Comparison of ENCODE assay signal across 19 mouse cellular contexts in genomic region chr19:58095776-58096175, GRCm38 (mm10).
DNase-seq lines count a peak whose midpoint lies in the region; ATAC-seq and TF ChIP-seq lines count a peak whose summit lies in the region.
"Had no signal": no experiment of that assay in that cellular context is flagged by ENCODE, and none has a peak within 500 bp of the region (broad histone marks: within the 10 kb centered on the region; RNA-seq: fewer than 3 reads in every experiment).

No protein-coding gene starts in this region.

- no peaks in the 10 kb centered on the region for H3K36me3 ChIP-seq in forebrain, embryonic 10.5 days (replicated peaks)
- no peaks in the 10 kb centered on the region for H3K36me3 ChIP-seq in forebrain, embryonic 14.5 days (ENCODE audit: control insufficient read depth, insufficient read depth, low read length)
- no peaks in the 10 kb centered on the region for H3K36me3 ChIP-seq in thymus, adult 2 months (ENCODE audit: control insufficient read depth, insufficient read depth, low read length)
- H3K36me3 ChIP-seq in embryonic facial prominence, embryonic 12.5 days = no peaks in the 10 kb centered on the region
- peaks cover 4% of the 10 kb centered on the region; the same call in 1 of the 2 replicates for H3K36me3 ChIP-seq in limb, embryonic 13.5 days
- H3K36me3 ChIP-seq: heart, embryonic 12.5 days; limb, embryonic 15.5 days; liver, embryonic 15.5 days; midbrain, embryonic 10.5 days had no signal

- peak overlapping the region; percentile 12; the same call in 1 of the 2 replicates for H3K27ac ChIP-seq in forebrain, embryonic 10.5 days
- H3K27ac ChIP-seq in forebrain, embryonic 14.5 days (ENCODE audit: low read depth, low read length) = no peak overlapping the region
- H3K27ac ChIP-seq in thymus, adult 2 months (ENCODE audit: control insufficient read depth, insufficient read depth, low read length) = peak overlapping the region; percentile 72
- no peak overlapping the region for H3K27ac ChIP-seq in embryonic facial prominence, embryonic 12.5 days
- H3K27ac ChIP-seq in limb, embryonic 13.5 days = no peak overlapping the region
- H3K27ac ChIP-seq: left cerebral cortex, adult 2 months; limb, embryonic 15.5 days; liver, embryonic 15.5 days; macrophage; midbrain, embryonic 10.5 days had no signal

- no peaks in the 10 kb centered on the region for H3K9me3 ChIP-seq in forebrain, embryonic 10.5 days
- H3K9me3 ChIP-seq in forebrain, embryonic 14.5 days (replicated peaks; ENCODE audit: control insufficient read depth, low read length) = 0 out of 2 replicates have a peak, but pooled peaks cover 2% of the 10 kb centered on the region
- H3K9me3 ChIP-seq in embryonic facial prominence, embryonic 12.5 days = no peaks in the 10 kb centered on the region
- H3K9me3 ChIP-seq in limb, embryonic 13.5 days = no peaks in the 10 kb centered on the region
- H3K9me3 ChIP-seq: limb, embryonic 15.5 days; liver, embryonic 15.5 days; midbrain, embryonic 10.5 days had no signal

- TF ChIP-seq POLR2A in thymus, adult 2 months (IDR thresholded peaks at IDR 0.05; ENCODE audit: control insufficient read depth, extremely low read depth, insufficient read depth, low read length, poor library complexity) = no peak

- H3K9ac ChIP-seq in forebrain, embryonic 14.5 days (ENCODE audit: low read length) = no peak overlapping the region
- no peak overlapping the region for H3K9ac ChIP-seq in embryonic facial prominence, embryonic 12.5 days
- H3K9ac ChIP-seq in limb, embryonic 13.5 days = no peak overlapping the region
- H3K9ac ChIP-seq: heart, embryonic 12.5 days; limb, embryonic 15.5 days; liver, embryonic 15.5 days had no signal

- 83% methylated on average over 7 of the region's 7 CpGs for WGBS in forebrain, embryonic 10.5 days
- WGBS in forebrain, embryonic 14.5 days = 67% methylated on average over 7 of the region's 7 CpGs
- 36% methylated on average over 7 of the region's 7 CpGs for WGBS in thymus, adult 2 months
- 42% methylated on average over 7 of the region's 7 CpGs for WGBS in embryonic facial prominence, embryonic 12.5 days
- WGBS in limb, embryonic 13.5 days = 45% methylated on average over 7 of the region's 7 CpGs

- intact Hi-C loops in left cerebral cortex, postnatal 25 days (cut with DNase I) = no loop called here

- H3K4me3 ChIP-seq in forebrain, embryonic 10.5 days = no peak overlapping the region
- H3K4me3 ChIP-seq in forebrain, embryonic 14.5 days (ENCODE audit: low read depth, low read length) = no peak overlapping the region
- peak overlapping the region; percentile 15; the same call in 1 of the 2 replicates for H3K4me3 ChIP-seq in thymus, adult 2 months (ENCODE audit: control insufficient read depth, insufficient read depth, low read length)
- H3K4me3 ChIP-seq in embryonic facial prominence, embryonic 12.5 days = no peak overlapping the region
- H3K4me3 ChIP-seq in limb, embryonic 13.5 days = no peak overlapping the region
- H3K4me3 ChIP-seq: heart, embryonic 12.5 days; left cerebral cortex, adult 2 months; limb, embryonic 15.5 days; liver, embryonic 15.5 days; midbrain, embryonic 10.5 days had no signal

- no peak for DNase-seq in forebrain, embryonic 10.5 days (ENCODE audit: extremely low spot score, low spot score)
- DNase-seq in forebrain, embryonic 14.5 days (ENCODE audit: low spot score) = no peak
- DNase-seq in thymus, adult 2 months = no peak
- no peak for DNase-seq in thymus, postnatal 4 days
- DNase-seq in left cerebral cortex, postnatal 25 days (ENCODE audit: low spot score in 2 of 2) = no peak
- DNase-seq in gastrocnemius, postnatal 10 days = no peak
- DNase-seq: cerebellum, adult 2 months; cerebellum, postnatal 36 days; heart, postnatal 14 days; kidney, adult 9 months; kidney, postnatal 36 days had no signal

- no peak for TF ChIP-seq CTCF in thymus, adult 2 months (IDR thresholded peaks at IDR 0.05; ENCODE audit: borderline replicate concordance, control insufficient read depth, extremely low read depth, insufficient read depth, low read length, poor library complexity)

- H3K4me1 ChIP-seq in forebrain, embryonic 10.5 days = peaks cover 18% of the 10 kb centered on the region
- H3K4me1 ChIP-seq in forebrain, embryonic 14.5 days (ENCODE audit: control insufficient read depth, insufficient read depth, low read length) = peaks cover 6% of the 10 kb centered on the region; the same call in 1 of the 2 replicates
- H3K4me1 ChIP-seq in thymus, adult 2 months (replicated peaks; ENCODE audit: control insufficient read depth, insufficient read depth, low read length) = peaks cover 14% of the 10 kb centered on the region
- peaks cover 17% of the 10 kb centered on the region for H3K4me1 ChIP-seq in embryonic facial prominence, embryonic 12.5 days
- H3K4me1 ChIP-seq in limb, embryonic 13.5 days = peaks cover 15% of the 10 kb centered on the region
- H3K4me1 ChIP-seq: heart, embryonic 12.5 days; limb, embryonic 15.5 days; liver, embryonic 15.5 days had no signal

- H3K27me3 ChIP-seq in forebrain, embryonic 10.5 days (ENCODE audit: poor library complexity, severe bottlenecking) = peaks cover 44% of the 10 kb centered on the region
- no peaks in the 10 kb centered on the region for H3K27me3 ChIP-seq in forebrain, embryonic 14.5 days (replicated peaks; ENCODE audit: control insufficient read depth, insufficient read depth, low read length)
- H3K27me3 ChIP-seq in thymus, adult 2 months (ENCODE audit: control insufficient read depth, insufficient read depth, low read length) = no peaks in the 10 kb centered on the region
- no peaks in the 10 kb centered on the region for H3K27me3 ChIP-seq in embryonic facial prominence, embryonic 12.5 days
- no peaks in the 10 kb centered on the region for H3K27me3 ChIP-seq in limb, embryonic 13.5 days
- H3K27me3 ChIP-seq: heart, embryonic 12.5 days; limb, embryonic 15.5 days; liver, embryonic 15.5 days had no signal

- ATAC-seq in forebrain, embryonic 14.5 days = no peak
- no peak for ATAC-seq in embryonic facial prominence, embryonic 12.5 days (ENCODE audit: insufficient number of reproducible peaks, insufficient read depth, low FRiP score, low TSS enrichment)
- no peak for ATAC-seq in limb, embryonic 13.5 days (ENCODE audit: low FRiP score, low read depth)

- H3K4me2 ChIP-seq in forebrain, embryonic 14.5 days (ENCODE audit: low read length) = no peak overlapping the region
- H3K4me2 ChIP-seq in embryonic facial prominence, embryonic 12.5 days (replicated peaks) = 0 out of 2 replicates have a peak overlapping the region, but pooled peaks have one; percentile 19
- H3K4me2 ChIP-seq in limb, embryonic 13.5 days (replicated peaks) = peak overlapping the region; percentile 28
- H3K4me2 ChIP-seq: heart, embryonic 12.5 days; limb, embryonic 15.5 days; liver, embryonic 15.5 days had no signal

Comparison
In these comparisons a context has a peak if more than half of its experiments do, and no peak if none do; other contexts are left out.
1. H3K27ac ChIP-seq: peak in forebrain, embryonic 10.5 days (single experiment) and thymus, adult 2 months (single experiment); none in forebrain, embryonic 14.5 days (single experiment), embryonic facial prominence, embryonic 12.5 days (single experiment) and limb, embryonic 13.5 days (single experiment).